Mouse (Mus musculus): Measurements from ENCODE around the gene Ushbp1.

GRCm38 (mm10) chr8:71404951-71405351 is 9.3 kb upstream of the Ushbp1 start:
- TF ChIP-seq TAL1 (IDR thresholded peaks at IDR 0.05; ENCODE audit: low read length) (no peak), GATA1 (IDR thresholded peaks at IDR 0.05; ENCODE audit: low read length) (no peak)

Data from erythroblast, embryonic 14.5 days (primary cell).